Mouse (Mus musculus) thymus, adult 2 months (tissue): ENCODE results near the gene Gm9044. TPM values are rescaled to one million over a fixed set of nuclear protein-coding genes. Genes with fewer than 3 reads are reported as not detected.
A peak's percentile ranks its signal among the peaks of the same experiment; 100 is the strongest.
"Not testable (repeated sequence)": the region's sequence is repeated elsewhere in the genome, so short reads cannot be mapped to it uniquely, and the experiment has no call there.

Experiments used
- DNase-seq: peaks from one replicate; pipeline ENCODE4 v3.0.0; 2021
- H3K27ac ChIP-seq: fragments of 200-500 bp; 2 replicates; pipeline ENCODE4 v1.5.1; 2012; ENCODE audit warnings: low read length, control low read depth; ENCODE audit not compliant: control insufficient read depth, insufficient read depth
- H3K27me3 ChIP-seq: fragments of 200-500 bp; 2 replicates; pipeline ENCODE4 v1.6.1; 2012; ENCODE audit warnings: mild to moderate bottlenecking, low read length, moderate library complexity, mixed read lengths; ENCODE audit not compliant: control insufficient read depth, insufficient read depth
- H3K36me3 ChIP-seq: fragments of 200-500 bp; 2 replicates; pipeline ENCODE4 v1.6.1; 2012; ENCODE audit warnings: mild to moderate bottlenecking, low read length, moderate library complexity; ENCODE audit not compliant: control insufficient read depth, insufficient read depth
- H3K4me1 ChIP-seq: fragments of 200-500 bp; replicated peaks from 2 replicates; pipeline ENCODE4 v1.6.1; 2012; ENCODE audit warnings: low read length; ENCODE audit not compliant: control insufficient read depth, insufficient read depth
- H3K4me3 ChIP-seq: fragments of 200-500 bp; 2 replicates; pipeline ENCODE4 v1.5.1; 2012; ENCODE audit warnings: mild to moderate bottlenecking, low read length, control low read depth, moderate library complexity; ENCODE audit not compliant: control insufficient read depth, insufficient read depth
- CTCF ChIP-seq: fragments of 200-500 bp; IDR thresholded peaks from 2 replicates; pipeline ENCODE4 v1.5.1; 2012; ENCODE audit warnings: mild to moderate bottlenecking, control low read depth, low read length, moderate library complexity, borderline replicate concordance; ENCODE audit not compliant: control insufficient read depth, poor library complexity, insufficient read depth; ENCODE audit errors: extremely low read depth
- POLR2A ChIP-seq: fragments of 200-500 bp; IDR thresholded peaks from 2 replicates; pipeline ENCODE4 v1.6.1; 2012; ENCODE audit warnings: mild to moderate bottlenecking, low read length, control low read depth, moderate library complexity; ENCODE audit not compliant: control insufficient read depth, poor library complexity, insufficient read depth; ENCODE audit errors: extremely low read depth
- WGBS: fragments of 180-500 bp; shearing (Covaris S2); methylation state at CpG from one replicate; pipeline ENCODE4 v1.1.7; 2018; 5-methylcytosine and 5-hydroxymethylcytosine counted together
- polyA plus RNA-seq: library from polyadenylated mRNA; depleted of rRNA; stranded (reverse); fragments of >200 nt; gene quantifications from 2 replicates; pipeline ENCODE4 v1.2.3, GENCODE M21; 2012; rRNA removed

The Gm9044 gene
- not detected in 2 replicates for polyA plus RNA-seq

- not testable (repeated sequence) for H3K36me3 ChIP-seq, H3K4me1 ChIP-seq, DNase-seq, H3K4me3 ChIP-seq, H3K27ac ChIP-seq, H3K27me3 ChIP-seq
- no CpG with 5 or more reads among the region's 14 CpGs for WGBS
Observed at GRCm38 (mm10) chr10:118332308-118332707, at the start of gene Gm9044. Gm9044 (minus strand) TSS chr10:118332408.

GRCm38 (mm10) chr10:118370443-118370842 is 38.2 kb upstream of the Gm9044 start:
- 6% methylated on average over 10 of the region's 10 CpGs for WGBS
- no peaks in the 10 kb centered on the region for H3K4me1 ChIP-seq
- no peaks in the 10 kb centered on the region for H3K27me3 ChIP-seq
- no peak overlapping the region for H3K27ac ChIP-seq
- TF ChIP-seq CTCF (peak; percentile 62; the same call in 1 of the 2 replicates), POLR2A (no peak)
- peak; percentile 83 for DNase-seq
- no peaks in the 10 kb centered on the region for H3K36me3 ChIP-seq
- H3K4me3 ChIP-seq = no peak overlapping the region

- 97% methylated on average over 9 of the region's 9 CpGs for WGBS
- TF ChIP-seq CTCF = no peak
- no peak for TF ChIP-seq POLR2A
- no peak for DNase-seq
Observed at GRCm38 (mm10) chr10:118369518-118369917, 37.3 kb upstream of the Gm9044 start.

GRCm38 (mm10) chr10:118354005-118354404 is 21.8 kb upstream of the Gm9044 start, which contains the start of gene Gm9049:
Gm9049 (minus strand) TSS chr10:118354105.
- not testable (repeated sequence) for H3K27ac ChIP-seq, H3K27me3 ChIP-seq, H3K4me3 ChIP-seq, DNase-seq, H3K4me1 ChIP-seq, H3K36me3 ChIP-seq
- 88% methylated on average over 1 of the region's 11 CpGs for WGBS

More at GRCm38 (mm10) chr10:118369518-118369917, 37.3 kb upstream of the Gm9044 start:
- Histone ChIP-seq H3K27me3 (no peaks in the 10 kb centered on the region), H3K4me1 (no peaks in the 10 kb centered on the region), H3K27ac (no peak overlapping the region), H3K36me3 (no peaks in the 10 kb centered on the region), H3K4me3 (no peak overlapping the region)

- not testable (repeated sequence) for H3K36me3 ChIP-seq, H3K27ac ChIP-seq, H3K4me1 ChIP-seq, H3K27me3 ChIP-seq, DNase-seq, H3K4me3 ChIP-seq
- 92% methylated on average over 1 of the region's 14 CpGs for WGBS
Observed at GRCm38 (mm10) chr10:118348579-118348978, 16.4 kb upstream of the Gm9044 start, which contains the start of gene Gm9048. Gm9048 (minus strand) TSS chr10:118348679.

GRCm38 (mm10) chr10:118343155-118343554 is 10.9 kb upstream of the Gm9044 start, which contains the start of gene Gm9046:
Gm9046 (minus strand) TSS chr10:118343255.
- H3K27ac ChIP-seq, H3K36me3 ChIP-seq, DNase-seq, H3K4me3 ChIP-seq, H3K4me1 ChIP-seq, H3K27me3 ChIP-seq: not testable (repeated sequence)
- no CpG with 5 or more reads among the region's 14 CpGs for WGBS

GRCm38 (mm10) chr10:118337731-118338130 is 5.5 kb upstream of the Gm9044 start, which contains the start of gene Gm9045:
Gm9045 (minus strand) TSS chr10:118337831.
- not testable (repeated sequence) for H3K4me1 ChIP-seq, H3K27ac ChIP-seq, H3K4me3 ChIP-seq, DNase-seq, H3K27me3 ChIP-seq, H3K36me3 ChIP-seq
- no CpG with 5 or more reads among the region's 14 CpGs for WGBS

GRCm38 (mm10) chr10:118326869-118327268 is 5.3 kb downstream of the Gm9044 start, which contains the start of gene Gm9040:
Gm9040 (minus strand) TSS chr10:118326969.
- no CpG with 5 or more reads among the region's 11 CpGs for WGBS

More at GRCm38 (mm10) chr10:118326869-118327268, 5.3 kb downstream of the Gm9044 start, which contains the start of gene Gm9040:
- not testable (repeated sequence) for H3K27ac ChIP-seq, DNase-seq, H3K4me3 ChIP-seq, H3K4me1 ChIP-seq, H3K36me3 ChIP-seq, H3K27me3 ChIP-seq
